Mouse (Mus musculus) macrophage (primary cell): Measurements from ENCODE around the gene Mettl7a1. TPM values are rescaled to one million over a fixed set of nuclear protein-coding genes. Genes with fewer than 3 reads are reported as not detected.
"Not testable (repeated sequence)": the region's sequence is repeated elsewhere in the genome, so short reads cannot be mapped to it uniquely, and the experiment has no call there.

Experiments
- H3K27ac ChIP-seq: fragments of 350-480 bp; formaldehyde crosslinking; 2 replicates; pipeline ENCODE4 v1.9.0; 2021
- H3K36me3 ChIP-seq: fragments of 350-480 bp; formaldehyde crosslinking; 2 replicates; pipeline ENCODE4 v1.9.0; 2021; ENCODE audit errors: inconsistent target
- H3K4me3 ChIP-seq: fragments of 350-480 bp; formaldehyde crosslinking; 2 replicates; pipeline ENCODE4 v1.9.0; 2021; ENCODE audit errors: inconsistent target
- H3K79me2 ChIP-seq: fragments of 350-480 bp; formaldehyde crosslinking; 2 replicates; pipeline ENCODE4 v1.9.0; 2021; ENCODE audit errors: inconsistent target
- WGBS: methylation state at CpG from one replicate; pipeline ENCODE4 v1.1.7; 2026; ENCODE audit warnings: inconsistent platforms; ENCODE audit not compliant: missing documents; 5-methylcytosine and 5-hydroxymethylcytosine counted together
- polyA plus RNA-seq: library from polyadenylated mRNA; stranded (reverse); fragments of 250-400 nt; gene quantifications from 3 replicates; pipeline ENCODE4 v1.2.4, GENCODE M21; 2018; ENCODE audit warnings: inconsistent platforms

Mettl7a1 gene
- polyA plus RNA-seq, 1 experiment from 2014 or later = 43.2 TPM

GRCm38 (mm10) chr15:100349496-100349895 lies 45.6 kb downstream of the Mettl7a1 start:
- H3K4me3 ChIP-seq = no peak overlapping the region
- H3K79me2 ChIP-seq = no peaks in the 10 kb centered on the region
- H3K36me3 ChIP-seq = no peaks in the 10 kb centered on the region
- peak overlapping the region; percentile 61 for H3K27ac ChIP-seq
- WGBS = 73% methylated on average over 2 of the region's 2 CpGs

- Histone ChIP-seq H3K4me3 (no peak overlapping the region), H3K79me2 (no peaks in the 10 kb centered on the region), H3K36me3 (no peaks in the 10 kb centered on the region), H3K27ac (no peak overlapping the region)
- WGBS = 93% methylated on average over 6 of the region's 6 CpGs
Observed at GRCm38 (mm10) chr15:100351501-100352060, 47.6 kb downstream of the Mettl7a1 start.

DNA sequence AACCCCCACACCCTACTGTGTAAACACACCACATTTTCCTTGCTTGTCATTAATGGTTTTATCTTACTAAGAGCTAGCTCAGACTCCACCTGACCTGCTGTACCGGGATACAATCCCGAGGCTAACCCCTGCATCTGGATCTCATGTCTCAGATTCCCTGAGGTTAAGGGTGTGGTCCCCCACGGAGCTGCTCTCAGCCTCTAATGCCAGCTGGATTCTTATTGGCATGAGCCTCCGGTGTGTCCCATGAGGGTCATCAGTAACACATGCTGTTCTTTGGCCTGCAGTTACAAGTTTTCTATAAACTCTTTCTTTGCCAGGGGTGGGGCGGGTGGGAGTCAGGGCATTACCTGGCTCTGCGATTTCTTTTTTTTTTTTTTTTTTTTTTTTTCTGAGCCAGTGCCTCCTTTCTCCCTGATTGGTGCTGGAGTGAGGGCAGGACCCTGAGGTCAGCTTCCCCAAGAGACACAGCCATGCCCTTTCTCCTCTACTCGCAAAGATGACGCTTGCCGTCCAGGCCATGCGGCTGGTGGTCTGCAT lies 48.8 kb downstream of the Mettl7a1 start, which contains the start of the genes Methig1 and Mettl7a2:
Methig1 (plus strand) TSS at position 439 of the 540 bp plus-strand sequence.
Mettl7a2 (plus strand) TSS at position 490 of the 540 bp plus-strand sequence.
- no peaks in the 10 kb centered on the region for H3K79me2 ChIP-seq
- H3K36me3 ChIP-seq = no peaks in the 10 kb centered on the region
- no peak within 1 kb of the TSS for H3K27ac ChIP-seq
- WGBS = 91% methylated on average over 9 of the region's 10 CpGs
- H3K4me3 ChIP-seq = no peak within 1 kb of the TSS

GRCm38 (mm10) chr15:100353399-100353798 lies 49.5 kb downstream of the Mettl7a1 start:
- not testable (repeated sequence) for H3K36me3 ChIP-seq, H3K79me2 ChIP-seq, H3K4me3 ChIP-seq, H3K27ac ChIP-seq
- 92% methylated on average over 2 of the region's 22 CpGs for WGBS

- 84% methylated on average over 5 of the region's 5 CpGs for WGBS
- H3K36me3 ChIP-seq = no peaks in the 10 kb centered on the region
- H3K4me3 ChIP-seq = no peak overlapping the region
- H3K79me2 ChIP-seq = no peaks in the 10 kb centered on the region
- no peak overlapping the region for H3K27ac ChIP-seq
Observed at GRCm38 (mm10) chr15:100355876-100356275, 51.9 kb downstream of the Mettl7a1 start.

DNA sequence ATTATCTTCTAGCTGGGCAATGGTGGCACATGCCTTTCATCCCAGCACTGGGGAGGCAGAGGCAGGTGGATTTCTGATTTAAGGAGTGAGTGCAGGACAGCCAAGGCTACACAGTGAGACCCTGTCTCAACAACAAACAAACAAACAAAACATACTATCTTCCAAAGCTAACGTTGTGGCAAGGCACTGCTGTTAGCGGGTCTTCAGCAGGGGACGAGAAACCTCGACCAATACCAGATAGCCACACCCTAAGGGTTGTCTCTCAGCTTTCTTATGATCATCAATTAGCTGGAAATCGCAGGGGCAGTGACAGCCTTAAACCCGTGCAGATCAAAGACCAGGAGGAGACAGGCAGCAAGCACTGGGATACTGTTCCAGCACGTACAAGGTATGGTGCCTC lies 60.3 kb downstream of the Mettl7a1 start, which contains the start of gene Higd1c:
Higd1c (plus strand) TSS at position 301 of the 400 bp plus-strand sequence.
- WGBS = 86% methylated on average over 7 of the region's 7 CpGs
- Histone ChIP-seq H3K27ac (no peak within 1 kb of the TSS), H3K36me3 (no peaks in the 10 kb centered on the region), H3K4me3 (no peak within 1 kb of the TSS), H3K79me2 (no peaks in the 10 kb centered on the region)

- H3K4me3 ChIP-seq, H3K79me2 ChIP-seq, H3K27ac ChIP-seq, H3K36me3 ChIP-seq: not testable (repeated sequence)
- 100% methylated on average over 1 of the region's 9 CpGs for WGBS
Observed at GRCm38 (mm10) chr15:100365967-100366366, 62.0 kb downstream of the Mettl7a1 start.

DNA sequence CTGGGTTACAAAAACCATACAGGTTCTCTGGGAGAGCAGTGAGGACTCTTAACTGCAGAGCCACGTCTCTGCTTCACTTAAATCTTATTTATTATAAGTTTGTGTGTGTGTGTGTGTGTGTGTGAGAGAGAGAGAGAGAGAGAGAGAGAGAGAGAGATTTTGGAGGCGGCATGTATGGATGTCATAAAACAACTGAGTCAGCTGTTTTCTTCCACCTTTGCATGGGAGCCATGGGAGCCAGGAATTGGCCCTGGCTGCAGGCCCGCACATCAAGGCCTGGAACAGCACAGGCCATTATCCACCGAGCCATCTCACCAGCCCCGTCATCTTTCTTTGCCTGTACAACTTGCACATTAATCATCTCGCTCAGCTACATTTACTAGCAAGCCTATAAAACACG lies 63.2 kb downstream of the Mettl7a1 start:
- Histone ChIP-seq H3K36me3 (no peaks in the 10 kb centered on the region), H3K27ac (no peak overlapping the region), H3K4me3 (no peak overlapping the region), H3K79me2 (no peaks in the 10 kb centered on the region)
- whole genome bisulfite sequencing = 91% methylated on average over 7 of the region's 7 CpGs

DNA sequence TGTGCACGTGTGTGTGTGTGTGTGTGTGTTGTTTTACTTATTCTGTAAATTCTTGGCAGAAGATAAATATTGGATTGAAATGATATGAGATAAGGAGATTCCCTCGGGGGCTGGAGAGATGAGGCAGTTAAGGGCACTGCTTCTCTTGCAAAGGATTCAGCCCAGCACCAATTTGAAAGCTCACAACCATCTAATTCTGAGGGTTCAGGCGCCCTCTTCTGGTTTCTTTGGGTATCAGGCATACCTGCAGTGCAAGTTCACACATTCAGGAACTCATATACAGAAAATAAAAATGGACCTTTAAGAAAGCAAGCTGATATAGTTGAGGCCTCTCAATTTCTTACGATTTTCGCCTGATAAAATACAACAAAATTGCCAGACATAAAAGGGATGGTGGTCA lies 71.1 kb downstream of the Mettl7a1 start:
- Histone ChIP-seq H3K36me3 (no peaks in the 10 kb centered on the region), H3K27ac (no peak overlapping the region), H3K79me2 (no peaks in the 10 kb centered on the region), H3K4me3 (no peak overlapping the region)
- 56% methylated on average over 5 of the region's 5 CpGs for WGBS

- no CpG with 5 or more reads among the region's 9 CpGs for WGBS
- H3K79me2 ChIP-seq, H3K4me3 ChIP-seq, H3K27ac ChIP-seq, H3K36me3 ChIP-seq: not testable (repeated sequence)
Observed at GRCm38 (mm10) chr15:100377847-100378505, 74.0 kb downstream of the Mettl7a1 start.

Other genes starting within 250 kb of the Mettl7a1 start
- gene Atf1, start 76.3 kb upstream of the Mettl7a1 start, polyA plus RNA-seq = 34.5 to 58.1 TPM (median 47.7 TPM) in 3 replicates
- gene Tmprss12, start 23.3 kb upstream of the Mettl7a1 start, polyA plus RNA-seq = not detected in 3 replicates
- gene Mettl7a3, start 30.8 kb downstream of the Mettl7a1 start, polyA plus RNA-seq = not detected in 3 replicates
- not detected in 3 replicates for gene Methig1, start 49.0 kb downstream of the Mettl7a1 start, polyA plus RNA-seq
- gene Mettl7a2, start 49.1 kb downstream of the Mettl7a1 start, polyA plus RNA-seq = not detected in 3 replicates
- gene Higd1c, start 60.4 kb downstream of the Mettl7a1 start, polyA plus RNA-seq = not detected in 3 replicates
- gene Gm5475, start 118.0 kb downstream of the Mettl7a1 start, polyA plus RNA-seq = not detected in 3 replicates
- gene Slc11a2, start 120.9 kb downstream of the Mettl7a1 start, polyA plus RNA-seq = 39.5 to 63.4 TPM (median 40.8 TPM) in 3 replicates
- gene Letmd1, start 164.9 kb downstream of the Mettl7a1 start, polyA plus RNA-seq = 34.8 to 38.4 TPM (median 34.8 TPM) in 3 replicates
- 1.7 to 2.1 TPM (median 1.8 TPM) in 3 replicates for gene Csrnp2, start 191.3 kb downstream of the Mettl7a1 start, polyA plus RNA-seq
- 5.4 to 10.9 TPM (median 6.5 TPM) in 3 replicates for gene Tfcp2, start 247.9 kb downstream of the Mettl7a1 start, polyA plus RNA-seq